Mouse (Mus musculus): ENCODE measurements at regions not wholly inside any gene's neighbourhood (a gene's known extent, or its start where the extent isn't known, plus 50 kb on each side); places are given as distances from the start of the nearest gene placed in this dataset.

- TF ChIP-seq CTCF (IDR thresholded peaks at IDR 0.05; ENCODE audit: low read depth) (no peak), EP300 (IDR thresholded peaks at IDR 0.05; ENCODE audit: low read depth) (no peak)
Measured at GRCm38 (mm10) chr4:62878927-62879326, 86.4 kb upstream of the Zfp618 start.
